In genomic region chr1:165967027-165967654, GRCm38 (mm10) we compare ENCODE assay signal across 1 mouse cellular context.
TF ChIP-seq lines count a peak whose summit lies in the region.

No protein-coding gene starts in this region.

TF ChIP-seq in MEL, 35 proteins besides CTCF, POLR2A, EP300 and RAD21 (continued from another document):
- TF ChIP-seq MYC (IDR thresholded peaks at IDR 0.05; ENCODE audit: low read depth, low read length) (no peak), ZC3H11A (IDR thresholded peaks at IDR 0.05; ENCODE audit: low read depth, low read length) (peak; percentile 89), SIN3A (IDR thresholded peaks at IDR 0.05; ENCODE audit: low read length) (peak; percentile 82), USF2 (IDR thresholded peaks at IDR 0.05; ENCODE audit: borderline replicate concordance in 1 of 2, insufficient read depth in 1 of 2, low read depth in 1 of 2, low read length in 2 of 2) (no peak), MAFK (IDR thresholded peaks at IDR 0.05; ENCODE audit: borderline replicate concordance, low read depth, low read length) (no peak), NRF1 (IDR thresholded peaks at IDR 0.05; ENCODE audit: insufficient read depth, low read depth, low read length, poor library complexity, severe bottlenecking) (no peak), GATA1 (IDR thresholded peaks at IDR 0.05; ENCODE audit: low read depth, low read length) (peak; percentile 69), ZMIZ1 (IDR thresholded peaks at IDR 0.05; ENCODE audit: low read depth, low read length) (no peak), RCOR1 (IDR thresholded peaks at IDR 0.05; ENCODE audit: low read depth, low read length) (peak; percentile 67), TCF12 (IDR thresholded peaks at IDR 0.05; ENCODE audit: low read depth, low read length) (no peak), GABPA (IDR thresholded peaks at IDR 0.05; ENCODE audit: low read depth, low read length) (no peak), MXI1 (IDR thresholded peaks at IDR 0.05; ENCODE audit: low read depth, low read length) (no peak), POLR2AphosphoS2 (IDR thresholded peaks at IDR 0.05; ENCODE audit: low read length) (no peak), MAX (IDR thresholded peaks at IDR 0.05; ENCODE audit: low read length) (no peak), UBTF (IDR thresholded peaks at IDR 0.05; ENCODE audit: borderline replicate concordance, insufficient read depth, low read depth, low read length) (no peak), ETS1 (IDR thresholded peaks at IDR 0.05; ENCODE audit: low read depth, low read length) (peak; percentile 49; the same call in 1 of the 2 replicates), JUND (IDR thresholded peaks at IDR 0.05; ENCODE audit: low read depth, low read length) (no peak), MYB (IDR thresholded peaks at IDR 0.05; ENCODE audit: low read depth, low read length) (no peak), SMC3 (IDR thresholded peaks at IDR 0.05; ENCODE audit: low read depth, low read length) (peak; percentile 83), MEF2A (IDR thresholded peaks at IDR 0.05; ENCODE audit: extremely low read depth, insufficient replicate concordance, low read depth, low read length, poor library complexity, severe bottlenecking) (no peak), ELF1 (IDR thresholded peaks at IDR 0.05; ENCODE audit: low read depth, low read length) (no peak), E2F4 (IDR thresholded peaks at IDR 0.05; ENCODE audit: borderline replicate concordance, low read depth, low read length) (no peak), NELFE (IDR thresholded peaks at IDR 0.05; ENCODE audit: low read depth, low read length) (no peak)
